Mouse (Mus musculus) urinary bladder, adult 2 months (tissue): ENCODE data around the gene Parp14. TPM values are rescaled to one million over a fixed set of nuclear protein-coding genes. Genes with fewer than 3 reads are reported as not detected.
"Not testable (repeated sequence)": the region's sequence is repeated elsewhere in the genome, so short reads cannot be mapped to it uniquely, and the experiment has no call there.

Source experiments
- DNase-seq: peaks from one replicate; pipeline ENCODE4 v3.0.0; 2022; ENCODE audit warnings: low spot score
- polyA plus RNA-seq: library from polyadenylated mRNA; depleted of rRNA; stranded (reverse); fragments of >200 nt; gene quantifications from 2 replicates; pipeline ENCODE4 v1.2.3, GENCODE M21; 2012; rRNA removed

Parp14 gene
- 12.8 and 19.4 TPM in 2 replicates for polyA plus RNA-seq

GRCm38 (mm10) chr16:35871048-35871851 lies at the start of gene Parp14:
Gene Parp14 (minus strand): TSS chr16:35871544.
- peak; percentile 52 for DNase-seq

GRCm38 (mm10) chr16:35918721-35919543 lies 47.6 kb upstream of the Parp14 start:
- DNase-seq, result no peak

- no peak for DNase-seq
Observed at GRCm38 (mm10) chr16:35914301-35914700, 43.0 kb upstream of the Parp14 start.

- no peak for DNase-seq
Observed at GRCm38 (mm10) chr16:35913526-35913925, 42.2 kb upstream of the Parp14 start.

- DNase-seq, result no peak
Observed at GRCm38 (mm10) chr16:35911449-35911848, 40.1 kb upstream of the Parp14 start.

GRCm38 (mm10) chr16:35907432-35908201 lies 36.3 kb upstream of the Parp14 start:
- DNase-seq, result no peak

GRCm38 (mm10) chr16:35906887-35907286 lies 35.5 kb upstream of the Parp14 start:
- no peak for DNase-seq

- DNase-seq, result no peak
Observed at GRCm38 (mm10) chr16:35905819-35906485, 34.6 kb upstream of the Parp14 start.

GRCm38 (mm10) chr16:35905355-35905754 lies 34.0 kb upstream of the Parp14 start:
- no peak for DNase-seq

GRCm38 (mm10) chr16:35904121-35904736 lies 32.9 kb upstream of the Parp14 start:
- no peak for DNase-seq

- DNase-seq, result no peak
Observed at GRCm38 (mm10) chr16:35903014-35903640, 31.8 kb upstream of the Parp14 start.

GRCm38 (mm10) chr16:35900541-35900940 lies 29.2 kb upstream of the Parp14 start:
- no peak for DNase-seq

- DNase-seq, result no peak
Observed at GRCm38 (mm10) chr16:35894997-35895396, 23.7 kb upstream of the Parp14 start.

GRCm38 (mm10) chr16:35891603-35892002 lies 20.3 kb upstream of the Parp14 start:
- not testable (repeated sequence) for DNase-seq

GRCm38 (mm10) chr16:35890645-35891044 lies 19.3 kb upstream of the Parp14 start:
- DNase-seq, result no peak

- no peak for DNase-seq
Observed at GRCm38 (mm10) chr16:35888910-35889309, 17.6 kb upstream of the Parp14 start.

- DNase-seq, result no peak
Observed at GRCm38 (mm10) chr16:35888174-35888573, 16.8 kb upstream of the Parp14 start.

GRCm38 (mm10) chr16:35874416-35874815 lies 3.1 kb upstream of the Parp14 start:
- no peak for DNase-seq

GRCm38 (mm10) chr16:35872410-35873006 lies 1.2 kb upstream of the Parp14 start:
- DNase-seq, result no peak

GRCm38 (mm10) chr16:35871898-35872297 lies 554 bp upstream of the Parp14 start:
- no peak for DNase-seq
